Mouse (Mus musculus) limb, embryonic 14.5 days (tissue): ENCODE results near the gene Dnm1. TPM values are rescaled to one million over a fixed set of nuclear protein-coding genes. Genes with fewer than 3 reads are reported as not detected.

Experiments
- ATAC-seq: fragments of 200-750 bp; cut with Nextera tagmentation; 2 replicates; pipeline ENCODE4 v1.8.0; 2017; ENCODE audit warnings: low read depth, moderate number of reproducible peaks, moderate TSS enrichment; ENCODE audit not compliant: low FRiP score
- DNase-seq: peaks from one replicate; pipeline ENCODE4 v3.0.0-alpha.2; 2015; ENCODE audit warnings: low spot score
- H3K27ac ChIP-seq: fragments of 300-500 bp; sonication (generic); replicated peaks from 2 replicates; pipeline ENCODE4 v1.5.1; 2014; ENCODE audit warnings: low read depth, mild to moderate bottlenecking, low read length, moderate library complexity, mixed read lengths
- H3K27me3 ChIP-seq: fragments of 300-500 bp; sonication (generic); 2 replicates; pipeline ENCODE4 v1.6.1; 2014; ENCODE audit warnings: low read length, mixed read lengths; ENCODE audit not compliant: control insufficient read depth, insufficient read depth
- H3K36me3 ChIP-seq: fragments of 300-500 bp; sonication (generic); 2 replicates; pipeline ENCODE4 v1.6.1; 2014; ENCODE audit warnings: mild to moderate bottlenecking, low read length, moderate library complexity, mixed read lengths; ENCODE audit not compliant: control insufficient read depth, insufficient read depth
- H3K4me1 ChIP-seq: fragments of 300-500 bp; sonication (generic); 2 replicates; pipeline ENCODE4 v1.6.1; 2014; ENCODE audit warnings: antibody characterized with exemption, low read length, mixed read lengths; ENCODE audit not compliant: control insufficient read depth, insufficient read depth
- H3K4me2 ChIP-seq: fragments of 300-500 bp; sonication (generic); replicated peaks from 2 replicates; pipeline ENCODE4 v1.6.1; 2014; ENCODE audit warnings: low read depth, mild to moderate bottlenecking, low read length, moderate library complexity; ENCODE audit not compliant: severe bottlenecking
- H3K4me3 ChIP-seq: fragments of 300-500 bp; sonication (generic); replicated peaks from 2 replicates; pipeline ENCODE4 v1.5.1; 2014; ENCODE audit warnings: low read length
- H3K9ac ChIP-seq: fragments of 300-500 bp; sonication (generic); 2 replicates; pipeline ENCODE4 v1.6.1; 2014; ENCODE audit warnings: mild to moderate bottlenecking, low read depth, low read length, moderate library complexity; ENCODE audit not compliant: severe bottlenecking
- H3K9me3 ChIP-seq: fragments of 300-500 bp; sonication (generic); 2 replicates; pipeline ENCODE4 v1.6.1; 2016; ENCODE audit warnings: low read length; ENCODE audit not compliant: control insufficient read depth
- POLR2A ChIP-seq: fragments of 200-500 bp; IDR thresholded peaks from 2 replicates; pipeline ENCODE4 v1.8.0; 2012; ENCODE audit warnings: inconsistent platforms, mild to moderate bottlenecking, moderate library complexity, borderline replicate concordance; ENCODE audit not compliant: insufficient read depth, insufficient read length; ENCODE audit errors: extremely low read depth
- WGBS: fragments of 180-500 bp; shearing (Covaris S2); extraction: QIAGEN DNeasy Blood & Tissue Kit; methylation state at CpG from one replicate; pipeline ENCODE4 v1.1.7; 2014; 5-methylcytosine and 5-hydroxymethylcytosine counted together
- polyA plus RNA-seq, 2 experiments: library from polyadenylated mRNA; depleted of rRNA in 1 of 2; stranded (reverse) in 1 of 2; unstranded in 1 of 2; fragments of >200 nt; fragmentation: Nextera tagmentation in 1 of 2; extraction: Ambion mirVana in 1 of 2; gene quantifications; 2 replicates each; pipeline versions ENCODE4 v1.2.1 to v1.2.3; 2012 to 2014

Dnm1 gene
- polyA plus RNA-seq, 2 experiments, result 46.0 to 318 TPM

DNA sequence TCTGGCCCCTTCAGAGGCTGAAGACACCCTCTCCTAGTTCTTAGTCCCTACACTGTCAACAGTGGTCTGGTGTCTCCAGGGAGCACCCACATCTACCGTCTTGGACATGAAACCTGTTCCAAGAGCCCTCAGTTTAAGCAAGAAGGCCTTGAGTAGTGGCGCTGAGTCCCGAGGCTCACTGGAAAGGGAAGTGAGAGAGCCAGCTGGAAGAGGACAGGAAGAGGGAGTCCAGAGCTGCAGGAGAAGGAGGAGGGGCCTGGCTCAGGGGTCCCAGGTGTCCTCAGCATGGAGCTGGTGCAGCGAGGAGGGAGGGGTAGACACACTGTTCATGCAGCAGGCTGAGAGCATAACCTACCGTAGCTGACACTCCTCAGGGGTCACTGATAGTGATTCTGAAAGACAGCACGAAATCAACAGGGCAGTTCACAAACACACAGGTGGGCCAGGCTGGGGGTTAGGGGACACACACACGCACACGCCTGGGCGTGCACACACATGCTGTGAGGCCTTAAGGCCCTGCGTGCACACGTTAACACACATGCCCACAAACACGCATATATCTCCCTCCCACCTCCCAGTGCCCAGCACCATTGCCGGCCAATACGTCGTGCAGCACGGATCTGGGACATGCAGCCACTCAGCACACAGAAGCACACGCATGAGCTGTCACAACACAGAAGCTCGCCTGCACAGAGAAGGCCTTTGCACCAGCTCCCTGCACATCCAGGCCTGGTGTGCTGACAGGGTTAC lies 42.9 kb downstream of the Dnm1 start:
- Histone ChIP-seq H3K36me3 (peaks cover 75% of the 10 kb centered on the region), H3K4me1 (peaks cover 23% of the 10 kb centered on the region), H3K4me3 (peak overlapping the region; percentile 78), H3K27ac (no peak overlapping the region), H3K9ac (peak overlapping the region; percentile 77; the same call in 1 of the 2 replicates), H3K4me2 (peak overlapping the region; percentile 98), H3K27me3 (no peaks in the 10 kb centered on the region), H3K9me3 (no peaks in the 10 kb centered on the region)
- 76% methylated on average over 18 of the region's 18 CpGs for WGBS
- no peak for ATAC-seq
- DNase-seq, result no peak
- no peak for TF ChIP-seq POLR2A

DNA sequence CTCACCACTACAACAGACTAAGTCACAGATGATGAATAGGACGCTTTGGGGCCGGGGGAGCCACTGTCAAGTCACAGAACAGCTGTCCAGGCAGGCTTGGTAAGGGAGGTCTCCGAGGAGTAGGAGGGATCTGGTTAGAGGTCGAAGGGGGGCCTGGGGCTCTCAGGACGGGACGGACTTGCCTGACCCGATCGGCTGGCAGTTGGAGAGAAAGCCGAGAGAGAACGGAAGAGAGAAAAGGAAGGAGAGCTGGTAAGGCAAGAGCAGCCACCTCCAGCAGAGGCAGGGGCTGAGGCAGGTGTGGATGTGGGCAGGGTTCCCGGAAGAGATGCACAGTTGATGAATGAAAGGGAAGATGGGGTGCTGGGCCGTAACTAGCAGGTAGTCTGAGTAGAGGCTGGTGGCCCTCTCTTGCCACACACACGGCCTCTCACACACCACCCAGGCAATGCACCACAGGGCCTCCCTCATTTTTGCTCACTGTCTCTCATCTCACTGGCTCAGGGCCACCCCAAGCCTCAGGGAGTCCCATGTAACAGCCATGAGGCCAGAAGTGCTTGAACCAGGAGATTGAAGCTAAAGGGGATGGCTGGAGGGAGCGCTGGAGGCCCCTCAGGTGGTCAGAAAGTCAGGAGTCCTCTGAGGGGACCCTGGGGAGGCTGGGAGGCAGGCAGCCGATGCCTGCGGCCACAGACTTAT lies 44.1 kb downstream of the Dnm1 start:
- ATAC-seq, result no peak
- Histone ChIP-seq H3K27ac (no peak overlapping the region), H3K4me2 (no peak overlapping the region), H3K9ac (no peak overlapping the region), H3K4me1 (peaks cover 16% of the 10 kb centered on the region), H3K27me3 (no peaks in the 10 kb centered on the region), H3K36me3 (peaks cover 78% of the 10 kb centered on the region), H3K4me3 (no peak overlapping the region), H3K9me3 (no peaks in the 10 kb centered on the region)
- no peak for TF ChIP-seq POLR2A
- WGBS, result 84% methylated on average over 16 of the region's 16 CpGs
- no peak for DNase-seq

DNA sequence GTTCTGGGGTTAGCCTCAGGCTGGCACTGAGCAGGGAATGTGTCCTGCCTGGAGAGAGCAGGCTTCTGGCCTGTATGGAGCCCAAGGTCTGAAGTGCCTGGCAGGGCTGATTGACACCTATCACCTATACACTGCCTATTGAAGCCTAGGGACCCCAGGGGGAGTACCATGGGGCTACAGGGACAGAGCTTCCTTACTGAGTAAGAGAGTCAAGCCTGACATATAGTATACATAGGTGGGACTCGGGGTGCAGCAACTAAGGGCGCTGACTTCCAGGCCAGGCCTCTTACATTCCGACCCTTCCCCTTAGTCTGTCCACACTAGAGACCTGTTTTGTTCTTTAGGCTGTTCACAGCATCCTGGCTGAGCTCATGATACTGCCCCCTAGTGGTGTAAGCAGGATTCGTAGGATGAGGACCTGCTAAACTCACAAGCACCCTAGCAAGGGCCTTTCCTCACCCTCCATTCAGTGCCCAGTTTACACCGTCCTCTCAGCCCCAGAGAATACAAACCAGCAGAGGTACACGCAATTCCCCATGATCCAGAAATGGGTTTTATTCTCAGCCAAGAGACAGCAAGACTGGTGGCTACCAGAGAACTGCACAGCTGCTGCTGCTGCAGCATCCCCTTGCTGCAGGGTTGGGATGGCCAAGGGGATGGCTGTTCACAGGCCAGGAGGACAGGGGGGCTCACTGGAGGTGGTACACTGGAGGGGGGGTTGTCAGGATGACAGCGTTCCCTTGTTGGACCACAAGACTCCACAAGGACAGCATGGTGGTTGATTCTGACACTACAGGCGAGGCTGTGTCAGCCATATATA lies 45.0 kb downstream of the Dnm1 start:
- Histone ChIP-seq H3K36me3 (peaks cover 83% of the 10 kb centered on the region), H3K27ac (no peak overlapping the region), H3K4me2 (no peak overlapping the region), H3K4me1 (peaks cover 16% of the 10 kb centered on the region), H3K4me3 (no peak overlapping the region), H3K9me3 (no peaks in the 10 kb centered on the region), H3K9ac (no peak overlapping the region), H3K27me3 (no peaks in the 10 kb centered on the region)
- no peak for ATAC-seq
- TF ChIP-seq POLR2A, result no peak
- peak; percentile 55 for DNase-seq
- 54% methylated on average over 8 of the region's 8 CpGs for WGBS

DNA sequence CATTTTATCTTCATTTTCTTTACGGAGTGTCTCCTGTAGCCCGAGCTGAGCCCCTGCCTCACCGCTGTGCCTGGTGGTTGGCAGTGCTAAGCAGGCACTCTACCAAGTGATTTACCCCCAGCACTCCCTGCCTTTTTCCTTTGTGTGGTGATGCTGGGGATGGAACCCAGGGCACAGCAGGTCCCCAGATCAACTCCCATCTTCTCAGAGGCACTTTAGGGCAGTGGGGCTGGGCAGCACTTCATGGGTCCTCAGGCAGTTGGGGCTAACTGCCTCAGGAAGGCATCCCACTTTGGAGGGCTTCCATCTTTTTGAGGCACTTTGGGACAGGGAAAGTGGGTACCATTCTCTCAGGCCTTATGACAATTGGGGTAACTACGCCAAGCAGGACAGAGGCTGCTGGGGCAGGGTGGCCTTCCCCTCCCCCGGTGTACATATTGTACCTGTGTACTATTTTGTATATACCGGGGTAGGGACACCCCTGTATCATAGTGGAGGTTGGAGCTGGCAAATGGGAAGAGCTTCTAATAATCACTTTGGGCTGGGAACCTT lies 45.8 kb downstream of the Dnm1 start:
- H3K4me1 ChIP-seq, result peaks cover 16% of the 10 kb centered on the region
- H3K4me2 ChIP-seq, result no peak overlapping the region
- no peak for DNase-seq
- H3K4me3 ChIP-seq, result no peak overlapping the region
- H3K27ac ChIP-seq, result no peak overlapping the region
- TF ChIP-seq POLR2A, result no peak
- H3K27me3 ChIP-seq, result no peaks in the 10 kb centered on the region
- H3K9ac ChIP-seq, result no peak overlapping the region
- ATAC-seq, result no peak
- 87% methylated on average over 6 of the region's 6 CpGs for WGBS
- H3K36me3 ChIP-seq, result peaks cover 85% of the 10 kb centered on the region
- no peaks in the 10 kb centered on the region for H3K9me3 ChIP-seq

DNA sequence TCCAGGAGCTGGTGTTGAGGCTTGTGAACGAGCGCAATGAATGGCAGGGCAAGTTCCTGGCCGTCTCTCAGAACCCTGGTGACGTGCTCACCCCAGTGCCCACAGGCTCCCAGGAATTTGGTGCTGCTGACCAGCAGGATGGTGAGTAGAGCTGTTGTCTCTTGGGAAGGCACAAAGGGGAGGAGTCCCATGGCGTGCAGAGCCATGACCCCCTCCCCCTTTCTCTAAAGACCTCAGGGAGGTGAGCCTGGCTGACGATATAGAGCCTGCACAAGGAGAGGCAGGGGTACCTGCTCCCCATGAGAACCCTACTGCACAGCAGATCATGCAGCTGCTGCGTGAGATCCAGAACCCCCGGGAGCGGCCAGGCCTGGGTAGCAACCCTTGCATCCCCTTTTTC lies 47.0 kb downstream of the Dnm1 start:
- 82% methylated on average over 9 of the region's 9 CpGs for WGBS
- Histone ChIP-seq H3K9ac (no peak overlapping the region), H3K27ac (no peak overlapping the region)

More for the DNA sequence above, 47.0 kb downstream of the Dnm1 start:
- Histone ChIP-seq H3K4me2 (no peak overlapping the region), H3K4me3 (no peak overlapping the region), H3K27me3 (no peaks in the 10 kb centered on the region), H3K36me3 (peaks cover 96% of the 10 kb centered on the region), H3K9me3 (no peaks in the 10 kb centered on the region), H3K4me1 (peaks cover 10% of the 10 kb centered on the region)
- DNase-seq (no peak), ATAC-seq (no peak)
- TF ChIP-seq POLR2A, result no peak
